Mouse (Mus musculus) monocyte, adult 2 months (primary cell): Measurements from ENCODE around the gene Etfb.

ENCODE experiments used
- DNase-seq, 2 experiments: peaks; one replicate each; pipeline ENCODE4 v3.0.0; 2022; ENCODE audit warnings: low spot score in 2 of 2, low read depth in 1 of 2

Etfb gene

DNA sequence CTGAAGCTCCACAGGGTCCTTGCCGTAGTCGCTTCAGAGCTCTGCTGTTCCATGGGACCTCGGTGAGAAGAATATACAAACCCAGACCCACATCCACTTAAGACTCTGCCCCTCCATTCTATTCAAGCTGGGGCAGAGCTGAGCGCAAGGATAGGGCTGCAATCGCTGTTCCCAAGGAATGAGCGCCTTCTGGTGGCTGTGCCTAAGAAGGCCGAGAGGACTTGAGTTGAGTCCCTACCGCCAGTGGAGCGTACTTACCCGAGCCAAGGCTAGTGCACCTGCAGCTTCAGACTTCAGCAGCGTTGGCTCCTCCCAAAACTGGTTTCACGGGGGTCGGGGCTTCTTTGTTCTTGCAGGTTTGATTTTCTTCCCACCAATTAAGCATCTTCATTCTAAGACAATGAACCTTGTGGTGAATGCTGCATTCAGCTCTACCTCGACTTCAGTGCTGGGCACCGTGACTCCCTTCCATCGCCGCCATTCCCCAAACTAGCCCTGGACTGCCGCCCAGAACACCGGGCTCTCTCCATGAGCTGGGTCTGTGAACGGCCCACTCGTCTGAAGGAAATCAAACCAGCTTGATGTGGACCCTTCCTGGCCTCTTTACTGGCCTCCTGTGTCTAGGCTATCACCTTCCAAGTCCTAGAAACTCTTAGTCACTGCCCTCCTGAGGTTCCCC is 51.6 kb downstream of the Etfb start:
- DNase-seq = no peak
